32 mouse cellular contexts compared by ENCODE assay signal in the genomic region with DNA sequence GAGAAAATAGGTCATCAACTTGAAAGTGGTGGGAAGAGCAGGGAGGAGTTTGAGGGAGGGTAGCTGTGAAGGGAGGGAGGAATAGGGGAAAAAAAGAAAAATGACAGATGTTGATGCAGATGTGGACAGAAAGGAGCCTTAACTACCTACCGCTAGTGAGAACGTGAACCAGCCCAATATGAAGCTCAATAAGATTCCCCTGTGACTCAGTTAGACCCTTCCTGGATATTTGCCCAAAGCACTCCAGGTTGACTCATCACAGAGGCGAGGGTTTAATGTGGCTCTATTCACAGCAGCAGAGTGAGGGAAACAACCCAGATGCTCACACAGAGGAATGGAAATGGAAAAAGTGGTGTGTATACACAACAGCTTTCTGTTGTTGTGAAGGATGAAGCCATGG. TPM values are rescaled to one million over a fixed set of nuclear protein-coding genes. Genes with fewer than 3 reads are reported as not detected.
DNase-seq lines count a peak whose midpoint lies in the region; ATAC-seq and TF ChIP-seq lines count a peak whose summit lies in the region.
"Had no signal": no experiment of that assay in that cellular context is flagged by ENCODE, and none has a peak within 500 bp of the region (broad histone marks: within the 10 kb centered on the region; RNA-seq: fewer than 3 reads in every experiment).

No protein-coding gene starts in this region.

- no peak overlapping the region for H3K9ac ChIP-seq in liver, embryonic 11.5 days (ENCODE audit: low read depth, low read length)
- H3K9ac ChIP-seq: embryonic facial prominence, embryonic 13.5 days; forebrain, postnatal 0 days; hindbrain, embryonic 15.5 days had no signal

- H3K79me3 ChIP-seq in C2C12 (ENCODE audit: low read depth) = no peaks in the 10 kb centered on the region

- no peaks in the 10 kb centered on the region for H3K9me3 ChIP-seq in liver, embryonic 11.5 days (ENCODE audit: control insufficient read depth, low read length)
- H3K9me3 ChIP-seq: embryonic facial prominence, embryonic 10.5 days; embryonic facial prominence, embryonic 13.5 days; forebrain, embryonic 10.5 days; G1E; hindbrain, embryonic 12.5 days; hindbrain, embryonic 15.5 days had no signal

- 77% methylated on average over 3 of the region's 3 CpGs for WGBS in liver, embryonic 11.5 days

- no peak overlapping the region for H3K27ac ChIP-seq in liver, embryonic 11.5 days (ENCODE audit: low read depth, low read length)
- H3K27ac ChIP-seq: embryonic facial prominence, embryonic 10.5 days; embryonic facial prominence, embryonic 13.5 days; forebrain, embryonic 10.5 days; gastrocnemius, adult 2 months; heart, adult 2 months; hindbrain, embryonic 12.5 days; hindbrain, embryonic 15.5 days had no signal

- H3K27me3 ChIP-seq in C2C12 (ENCODE audit: control insufficient read depth, insufficient read depth, insufficient read length) (peaks cover 3% of the 10 kb centered on the region), myocyte (ENCODE audit: control insufficient read depth, insufficient read depth, insufficient read length) (no peaks in the 10 kb centered on the region)
- H3K27me3 ChIP-seq in liver, embryonic 11.5 days (replicated peaks; ENCODE audit: control insufficient read depth, insufficient read depth, low read length) = peaks cover 34% of the 10 kb centered on the region

- no peaks in the 10 kb centered on the region for H3K36me3 ChIP-seq in C2C12 (ENCODE audit: control insufficient read depth, insufficient read depth)
- H3K36me3 ChIP-seq in myocyte (ENCODE audit: control insufficient read depth, insufficient read depth) = no peaks in the 10 kb centered on the region
- H3K36me3 ChIP-seq in liver, embryonic 11.5 days (ENCODE audit: control insufficient read depth, insufficient read depth, low read length) = no peaks in the 10 kb centered on the region
- H3K36me3 ChIP-seq: embryonic facial prominence, embryonic 10.5 days; embryonic facial prominence, embryonic 13.5 days; forebrain, embryonic 10.5 days; G1E; hindbrain, embryonic 12.5 days; hindbrain, embryonic 15.5 days had no signal

- H3ac ChIP-seq in C2C12 (ENCODE audit: control insufficient read depth, insufficient read length, low read depth) = no peak overlapping the region
- no peak overlapping the region for H3ac ChIP-seq in myocyte (ENCODE audit: control insufficient read depth, insufficient read length)

- no peak for TF ChIP-seq POLR2A in myocyte (IDR thresholded peaks at IDR 0.05; ENCODE audit: insufficient read length, low read depth)

- no peak for TF ChIP-seq CTCF in C2C12 (IDR thresholded peaks at IDR 0.05; ENCODE audit: control insufficient read depth, insufficient read depth, insufficient read length)

- H3K4me2 ChIP-seq in myocyte (ENCODE audit: low read depth) = peak overlapping the region; percentile 20
- no peak overlapping the region for H3K4me2 ChIP-seq in liver, embryonic 11.5 days
- H3K4me2 ChIP-seq: embryonic facial prominence, embryonic 13.5 days; heart, embryonic 11.5 days; hindbrain, embryonic 12.5 days; hindbrain, embryonic 15.5 days had no signal

- H3K4me3 ChIP-seq in C2C12 (ENCODE audit: insufficient read depth, poor library complexity, severe bottlenecking) = no peak overlapping the region
- H3K4me3 ChIP-seq in myocyte = no peak overlapping the region
- no peak overlapping the region for H3K4me3 ChIP-seq in liver, embryonic 11.5 days (ENCODE audit: low read depth, low read length)
- H3K4me3 ChIP-seq: embryonic facial prominence, embryonic 10.5 days; embryonic facial prominence, embryonic 13.5 days; forebrain, embryonic 10.5 days; gastrocnemius, adult 2 months; heart, adult 2 months; hindbrain, embryonic 12.5 days; hindbrain, embryonic 15.5 days had no signal

- DNase-seq in 3134 (ENCODE audit: extremely low read depth, insufficient read length, low spot score) = peak; percentile 62
- peak; percentile 76 for DNase-seq in Muller cell, postnatal 12 days (ENCODE audit: inconsistent ontology term)
- no peak for DNase-seq in heart, adult 18-20 months
- no peak for DNase-seq in liver, embryonic 11.5 days (ENCODE audit: low spot score)
- DNase-seq in heart, adult 9 months (ENCODE audit: low spot score in 2 of 2) = no peak
- DNase-seq: adrenal gland, adult 2 months; adrenal gland, postnatal 14 days; cerebellum, adult 11-12 months; cerebellum, adult 8-10 months; cerebellum, postnatal 10 days; cerebellum, postnatal 36 days; embryo, embryonic 11 days; forebrain, postnatal 0 days; gastrocnemius, adult 2 months; gastrocnemius, postnatal 14 days; heart, adult 2 months had no signal

- H3K79me2 ChIP-seq in C2C12 (ENCODE audit: control insufficient read depth, insufficient read depth) = no peaks in the 10 kb centered on the region
- no peaks in the 10 kb centered on the region for H3K79me2 ChIP-seq in myocyte (ENCODE audit: control insufficient read depth, insufficient read depth)

- H3K4me1 ChIP-seq in liver, embryonic 11.5 days (replicated peaks; ENCODE audit: control insufficient read depth, insufficient read depth, low read length) = peaks cover 3% of the 10 kb centered on the region; the same call in 1 of the 2 replicates
- H3K4me1 ChIP-seq: embryonic facial prominence, embryonic 13.5 days; hindbrain, embryonic 15.5 days had no signal

- ATAC-seq in liver, embryonic 11.5 days (replicated peaks; ENCODE audit: low FRiP score) = no peak
- ATAC-seq: forebrain, embryonic 14.5 days; forebrain, postnatal 0 days; intestine, postnatal 0 days had no signal

TF ChIP-seq in C2C12, 6 proteins besides CTCF, POLR2A, EP300 and RAD21:
- TF ChIP-seq MYOG (IDR thresholded peaks at IDR 0.05; ENCODE audit: control insufficient read depth, extremely low read depth, insufficient read length) (no peak), FOSL1 (IDR thresholded peaks at IDR 0.05; ENCODE audit: insufficient read depth, low read length, poor library complexity, severe bottlenecking) (peak; percentile 43)

TF ChIP-seq in myocyte, 11 proteins besides CTCF, POLR2A, EP300 and RAD21:
- TF ChIP-seq CEBPB (IDR thresholded peaks at IDR 0.05; ENCODE audit: insufficient read depth, poor library complexity, severe bottlenecking) (no peak), SRF (IDR thresholded peaks at IDR 0.05; ENCODE audit: control insufficient read depth, insufficient read length, low read depth) (no peak), MYOG (IDR thresholded peaks at IDR 0.05; ENCODE audit: control insufficient read depth in 1 of 3, insufficient read depth in 1 of 3, insufficient read length in 2 of 3, low read depth in 2 of 3) (no peak), MAX (IDR thresholded peaks at IDR 0.05; ENCODE audit: low read depth) (no peak), E2F4 (IDR thresholded peaks at IDR 0.05; ENCODE audit: insufficient read depth) (no peak), TCF3 (IDR thresholded peaks at IDR 0.05; ENCODE audit: insufficient read length, low read depth) (no peak), MYOD1 (IDR thresholded peaks at IDR 0.05; ENCODE audit: control insufficient read depth in 1 of 3, insufficient read length in 2 of 3, low read depth in 2 of 3) (no peak), TCF12 (IDR thresholded peaks at IDR 0.05; ENCODE audit: insufficient read depth, poor library complexity, severe bottlenecking) (no peak), POLR2AphosphoS2 (IDR thresholded peaks at IDR 0.05; ENCODE audit: insufficient read length, low read depth) (no peak), USF1 (IDR thresholded peaks at IDR 0.05; ENCODE audit: low read depth) (no peak), REST (IDR thresholded peaks at IDR 0.05; ENCODE audit: insufficient read depth, insufficient read length) (no peak)

RNA-seq across cellular contexts. Expression of a gene that starts 3.7 kb away (rescaled TPM):
- 2.1 TPM for polyA plus RNA-seq in C2C12 (2012; fragmentation: generic; extraction: Trizol)
- 2.9 TPM for polyA plus RNA-seq in myocyte (2012; fragmentation: generic; extraction: Trizol)
- under 1 TPM; 0.28 to 0.84 TPM for total RNA-seq in heart, adult 18-20 months (2021)
- polyA plus RNA-seq in liver, embryonic 11.5 days (2014; fragmentation: Nextera tagmentation; extraction: Ambion mirVana) = 7.3 and 9.5 TPM in 2 replicates
- total RNA-seq: CH12.LX; forebrain, postnatal 0 days; G1E had no signal
- polyA plus RNA-seq: G1E had no signal

RNA-seq across cellular contexts. Expression of a gene that starts 11.0 kb away (rescaled TPM):
- polyA plus RNA-seq in C2C12 (2012; fragmentation: generic; extraction: Trizol) = 38.5 TPM
- polyA plus RNA-seq in myocyte (2012; fragmentation: generic; extraction: Trizol) = 45.5 TPM
- total RNA-seq in heart, adult 18-20 months (2021) = 10 to 100 TPM; 15.0 to 15.9 TPM
- polyA plus RNA-seq in liver, embryonic 11.5 days (2014; fragmentation: Nextera tagmentation; extraction: Ambion mirVana) = 7.8 and 8.3 TPM in 2 replicates

RNA-seq across cellular contexts. Expression of a gene that starts 27.0 kb away (rescaled TPM):
- polyA plus RNA-seq in C2C12 (2012; fragmentation: generic; extraction: Trizol) = 114 TPM
- polyA plus RNA-seq in myocyte (2012; fragmentation: generic; extraction: Trizol) = 52.6 TPM
- 10 to 100 TPM; 12.2 to 12.4 TPM for total RNA-seq in heart, adult 18-20 months (2021)
- polyA plus RNA-seq in liver, embryonic 11.5 days (2014; fragmentation: Nextera tagmentation; extraction: Ambion mirVana) = 162 and 171 TPM in 2 replicates

RNA-seq across cellular contexts. Expression of a gene that starts 38.2 kb away (rescaled TPM):
- polyA plus RNA-seq in C2C12 (2012; fragmentation: generic; extraction: Trizol) = not detected
- polyA plus RNA-seq in myocyte (2012; fragmentation: generic; extraction: Trizol) = not detected
- total RNA-seq in heart, adult 18-20 months (2021) = not detected
- polyA plus RNA-seq in liver, embryonic 11.5 days (2014; fragmentation: Nextera tagmentation; extraction: Ambion mirVana) = not detected in 2 replicates
- total RNA-seq: CH12.LX; gastrocnemius, adult 2 months; gastrocnemius, postnatal 14 days; gastrocnemius, postnatal 4 days; heart, adult 2 months; heart, postnatal 25 days; hematopoietic stem cell, adult 5-6 weeks had no signal
- polyA plus RNA-seq: embryonic facial prominence, embryonic 10.5 days; forebrain, embryonic 10.5 days; G1E; heart, embryonic 11.5 days; heart, embryonic 14.5 days; intestine, postnatal 0 days had no signal

Comparison
In these comparisons a context has a peak if more than half of its experiments do, and no peak if none do; other contexts are left out.
1. DNase-seq: peak in 3134 (single experiment) and Muller cell, postnatal 12 days (single experiment); none in heart, adult 18-20 months (0 of 2), liver, embryonic 11.5 days (single experiment) and heart, adult 9 months (0 of 2).